Mouse (Mus musculus) CD4-positive helper T cell, adult 2 months (primary cell): ENCODE data around the gene Sik1.

Experiments used
- DNase-seq: peaks from one replicate; pipeline ENCODE4 v3.0.0-alpha.2; 2012; ENCODE audit warnings: low read depth, missing footprints, low spot score

Sik1 gene

DNA sequence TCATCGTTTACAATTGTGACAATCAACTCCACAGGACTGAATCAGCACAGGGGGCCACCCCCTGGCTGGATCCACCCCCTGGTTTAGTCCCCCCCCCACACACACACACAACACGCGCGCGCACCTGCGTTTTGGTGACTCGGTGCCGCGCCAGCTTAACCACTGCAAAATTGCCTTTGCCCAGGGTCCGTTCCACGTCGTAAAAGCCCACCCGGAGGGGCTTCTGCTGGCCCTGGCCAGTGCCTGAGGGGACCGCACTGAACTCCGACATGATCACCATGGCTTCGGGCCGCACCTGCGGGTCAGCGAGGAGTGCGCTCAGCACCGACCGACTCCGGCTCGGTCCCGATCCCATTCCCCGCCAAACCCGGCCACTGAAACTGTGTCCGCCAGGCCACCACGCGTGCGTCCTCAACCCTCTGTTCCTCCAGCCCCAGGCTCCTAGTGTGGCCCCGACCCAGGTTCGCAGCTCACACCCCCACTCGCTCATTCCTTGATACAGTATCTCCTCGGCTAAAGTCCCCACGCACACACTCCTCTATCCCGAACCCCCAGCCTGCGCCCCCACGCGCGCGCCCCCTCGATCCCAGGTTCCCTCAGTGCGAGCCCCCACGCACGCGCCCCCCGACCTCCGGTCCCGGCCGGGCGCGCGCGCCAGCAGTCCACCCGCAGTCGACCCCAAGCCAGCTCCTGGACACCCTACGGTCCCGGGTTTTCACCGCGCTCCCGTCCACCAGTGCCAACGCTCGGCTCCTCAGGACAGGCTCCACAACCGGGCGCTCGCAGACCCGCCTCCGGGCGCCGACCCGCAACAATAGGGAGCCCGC, 621 bp downstream of the Sik1 start:
- DNase-seq = peak; percentile 81

GRCm38 (mm10) chr17:31853448-31854188, 2.0 kb downstream of the Sik1 start:
- no peak for DNase-seq

GRCm38 (mm10) chr17:31852782-31853447, 2.7 kb downstream of the Sik1 start:
- DNase-seq = no peak

GRCm38 (mm10) chr17:31851816-31852476, 3.7 kb downstream of the Sik1 start:
- no peak for DNase-seq

DNA sequence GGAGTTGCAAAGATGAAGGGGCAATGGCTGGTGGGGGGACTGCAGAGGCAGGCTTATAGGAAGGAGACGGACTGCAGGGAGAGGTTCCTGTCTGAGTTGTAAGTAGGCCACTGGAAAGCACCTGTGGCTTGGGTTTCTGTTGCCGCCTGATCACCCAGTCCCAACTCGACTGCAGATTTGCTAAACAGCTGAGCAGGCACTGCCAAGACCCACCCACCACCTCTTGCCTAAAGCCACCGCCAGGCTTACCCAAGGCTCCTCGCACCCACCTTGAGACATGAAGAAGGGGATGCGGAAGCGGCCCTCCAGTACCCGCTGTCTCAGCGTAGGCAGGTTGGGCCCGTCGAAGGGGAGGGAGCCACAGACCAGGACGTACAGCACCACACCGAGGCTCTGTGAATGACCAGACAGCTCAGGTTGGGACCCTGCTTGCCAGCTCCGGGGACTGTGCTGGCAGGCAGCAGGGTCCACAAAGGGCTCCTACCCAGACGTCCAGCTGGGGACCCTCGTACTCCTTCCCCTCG, 5.1 kb downstream of the Sik1 start:
- no peak for DNase-seq

GRCm38 (mm10) chr17:31846970-31847369, 8.6 kb downstream of the Sik1 start:
- DNase-seq = no peak

DNA sequence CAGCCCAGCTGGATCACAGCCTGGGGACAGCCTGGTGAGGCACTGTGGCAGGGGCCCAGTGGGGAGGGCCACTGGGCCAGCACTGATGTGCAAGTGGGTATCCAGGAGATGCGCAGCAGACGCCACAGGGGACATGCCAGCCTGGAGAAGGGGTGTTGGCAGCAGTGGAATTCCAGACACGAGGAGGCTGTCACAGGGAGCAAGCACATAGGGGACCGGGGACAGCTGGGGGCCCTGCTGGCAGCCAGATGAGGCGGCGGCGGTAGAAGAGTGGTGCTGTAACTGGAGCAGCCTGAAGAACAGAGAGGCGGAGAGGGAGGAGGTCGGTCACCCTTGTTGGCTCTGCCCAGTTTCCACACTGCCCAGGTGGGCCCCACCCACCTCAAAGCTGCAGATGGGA, 9.3 kb downstream of the Sik1 start:
- DNase-seq = no peak

GRCm38 (mm10) chr17:31843891-31844290, 11.7 kb downstream of the Sik1 start:
- DNase-seq = no peak

GRCm38 (mm10) chr17:31842930-31843822, 12.4 kb downstream of the Sik1 start:
- DNase-seq = no peak

DNA sequence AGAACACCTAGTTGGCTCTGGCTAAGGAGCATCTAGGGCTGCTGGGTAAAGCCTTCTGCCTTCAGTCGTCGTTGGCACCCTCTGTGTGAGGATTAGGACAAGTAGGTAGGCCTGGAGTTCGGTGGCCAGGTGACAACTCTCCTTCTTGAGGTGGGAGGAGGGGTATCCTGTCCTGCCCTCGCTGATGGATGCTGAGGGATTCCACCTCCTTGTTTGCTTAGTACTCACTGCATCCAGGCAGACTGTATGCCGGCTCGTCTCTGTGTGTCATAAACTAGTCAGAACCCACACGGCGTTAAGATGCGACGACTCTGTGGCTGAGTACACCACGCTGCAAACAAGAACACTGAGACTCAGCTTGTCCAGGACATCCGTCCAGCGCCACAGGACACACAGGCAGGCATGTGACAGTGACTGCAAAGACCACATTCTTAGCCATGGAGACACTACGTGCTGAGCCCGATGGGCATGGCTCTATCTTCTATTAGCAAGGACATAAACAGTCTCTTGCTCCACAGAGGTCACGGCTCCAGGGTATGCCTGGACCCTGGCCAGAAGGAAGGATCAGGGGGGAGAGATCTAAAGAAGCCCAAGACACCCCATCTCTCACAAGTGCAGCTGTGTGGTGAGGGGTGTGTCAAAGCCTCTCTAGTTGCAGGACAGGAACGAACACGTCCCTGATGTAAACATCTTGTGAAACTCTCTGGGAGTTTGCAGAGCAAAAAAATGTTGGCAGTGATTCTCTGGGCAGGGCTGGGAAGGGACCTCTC, 13.6 kb downstream of the Sik1 start:
- no peak for DNase-seq

- DNase-seq = no peak
These were observed 14.2 kb downstream of the Sik1 start for GRCm38 (mm10) chr17:31841453-31841841.

DNA sequence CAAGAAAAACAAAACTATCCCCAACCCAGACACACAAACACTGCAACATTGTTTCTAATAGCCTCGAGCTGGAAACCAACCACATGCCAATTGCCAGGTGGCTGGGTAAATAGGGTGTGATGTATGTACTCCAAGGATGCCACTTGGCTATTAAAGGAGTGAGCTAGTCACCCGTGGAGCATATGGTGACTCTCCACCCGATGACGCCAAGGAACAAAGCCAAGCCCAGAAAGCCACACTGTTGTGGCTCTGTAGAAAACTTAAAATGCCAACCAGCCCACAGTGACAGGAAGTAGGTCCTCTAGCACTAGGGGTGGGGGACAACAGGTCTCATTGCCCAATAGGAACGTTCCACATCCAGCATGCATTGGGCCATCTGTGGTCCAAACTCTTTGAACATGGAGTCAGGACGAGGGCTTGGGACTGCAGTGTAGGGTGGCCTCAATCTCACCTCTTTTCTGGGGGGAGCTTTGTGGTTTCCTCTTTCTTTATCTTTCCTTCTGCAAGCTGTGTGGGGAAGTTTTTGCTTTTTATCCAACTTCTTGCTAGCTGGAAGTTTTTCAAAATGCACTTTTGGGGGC, 15.1 kb downstream of the Sik1 start:
- DNase-seq = peak; percentile 82

DNA sequence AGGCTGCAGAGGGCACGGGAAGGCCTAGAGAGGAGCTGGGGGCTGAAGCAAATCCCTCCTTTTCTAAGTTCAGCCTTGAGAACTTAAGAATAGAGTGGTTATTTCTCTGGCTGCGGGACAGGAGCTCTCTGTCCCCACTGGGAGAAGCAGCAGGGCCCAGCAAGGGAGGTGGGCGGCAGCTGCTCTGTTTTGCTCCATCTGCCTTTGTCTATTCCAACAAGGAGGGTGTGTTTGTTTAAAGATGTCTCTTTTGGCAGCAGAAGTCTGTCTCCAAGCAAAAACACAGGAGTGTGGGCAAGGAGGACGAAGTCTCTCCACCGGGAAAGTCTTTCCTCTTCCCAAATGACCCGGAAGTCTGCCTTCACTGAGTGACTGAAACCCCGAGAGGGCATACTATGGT, 18.8 kb downstream of the Sik1 start:
- no peak for DNase-seq

- no peak for DNase-seq
These were observed 19.4 kb downstream of the Sik1 start for GRCm38 (mm10) chr17:31836264-31836607.

DNA sequence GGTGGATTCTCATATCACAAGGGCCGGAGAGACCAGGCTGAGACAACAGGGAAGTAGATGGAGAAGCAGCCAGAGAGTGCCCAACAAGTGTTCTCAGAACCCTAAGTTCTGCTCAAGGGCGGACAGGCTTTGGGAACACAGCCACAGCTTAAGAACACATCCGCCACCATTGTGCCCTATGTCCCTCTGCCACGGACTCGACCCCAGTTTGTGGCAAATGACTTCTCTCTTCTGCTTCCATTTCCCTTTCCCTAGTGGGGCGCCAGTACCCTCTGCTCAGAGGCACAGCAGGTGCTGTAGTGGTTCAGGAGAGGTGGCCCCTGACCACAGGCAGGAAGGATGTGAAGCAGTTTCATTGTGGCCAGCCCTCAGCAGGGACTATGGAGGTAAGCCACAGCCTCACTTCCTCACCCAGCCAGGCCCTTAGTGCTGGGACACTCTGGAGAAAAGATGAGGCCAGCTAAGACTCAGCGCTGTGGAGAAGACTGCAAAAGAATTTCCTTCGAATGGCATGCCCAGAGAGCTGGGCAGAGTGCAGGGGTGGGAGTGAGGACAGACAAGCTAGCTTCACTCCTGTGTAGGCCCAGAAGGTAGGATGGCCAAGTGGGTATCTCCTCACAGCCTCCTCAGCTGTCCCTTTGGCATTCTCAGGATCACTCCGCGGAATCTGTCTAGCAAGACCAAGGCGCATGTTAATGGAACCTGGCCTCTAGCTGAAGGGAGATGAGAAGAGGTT, 19.9 kb downstream of the Sik1 start:
- DNase-seq = peak; percentile 67

DNA sequence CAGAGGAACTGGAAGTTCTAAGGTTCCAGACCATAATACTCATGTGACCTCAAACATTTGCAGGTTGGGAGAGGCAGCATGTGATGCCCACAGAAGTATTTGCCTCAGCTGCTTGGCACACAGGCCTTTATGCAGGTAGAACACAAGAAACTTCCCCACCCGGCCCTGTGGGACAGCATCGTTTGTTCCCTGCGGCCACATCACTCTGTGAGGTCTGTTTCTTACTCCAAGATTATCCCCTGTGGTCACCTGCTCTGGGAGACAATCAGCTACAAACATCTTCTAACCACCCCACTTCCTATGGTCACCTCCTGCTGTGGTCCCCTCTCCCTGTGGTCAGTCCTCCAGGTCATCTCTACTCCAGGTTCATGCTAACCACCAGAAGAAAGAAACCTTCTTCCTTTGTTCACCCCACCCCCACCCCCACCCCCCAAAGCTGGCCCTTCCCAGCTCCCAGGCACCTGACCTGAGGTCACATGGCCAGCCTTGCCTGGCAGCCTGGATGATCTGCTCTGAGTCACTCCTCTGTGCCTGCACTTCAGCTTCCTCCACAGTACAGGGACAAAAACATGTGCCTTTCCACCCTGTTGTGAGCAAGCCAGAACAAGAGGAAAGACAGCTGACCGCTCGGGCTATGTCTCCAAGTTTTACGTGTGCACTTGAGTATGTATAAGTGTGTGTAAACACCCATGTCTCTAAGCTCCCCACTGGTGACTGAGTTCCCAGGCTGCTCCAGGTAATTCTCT, 21.1 kb downstream of the Sik1 start:
- DNase-seq = no peak

GRCm38 (mm10) chr17:31833752-31834151, 21.9 kb downstream of the Sik1 start:
- no peak for DNase-seq

GRCm38 (mm10) chr17:31832577-31832964, 23.0 kb downstream of the Sik1 start:
- no peak for DNase-seq
